Mouse (Mus musculus): ENCODE data around the gene Mgat4c. TPM values are rescaled to one million over a fixed set of nuclear protein-coding genes. Genes with fewer than 3 reads are reported as not detected.

The Mgat4c gene
- polyA plus RNA-seq, 1 experiment = not detected

GRCm38 (mm10) chr10:101808768-101809167 lies 127.5 kb downstream of the Mgat4c start:
- Histone ChIP-seq H3K36me3 (ENCODE audit: control insufficient read depth, insufficient read depth) (no peaks in the 10 kb centered on the region), H3ac (ENCODE audit: control insufficient read depth, insufficient read length) (no peak overlapping the region), H3K4me3 (no peak overlapping the region), H3K4me2 (ENCODE audit: low read depth) (no peak overlapping the region), H3K27me3 (ENCODE audit: control insufficient read depth, insufficient read depth, insufficient read length) (no peaks in the 10 kb centered on the region), H3K79me2 (ENCODE audit: control insufficient read depth, insufficient read depth) (no peaks in the 10 kb centered on the region)
- TF ChIP-seq MYOD1 (IDR thresholded peaks at IDR 0.05; ENCODE audit: control insufficient read depth in 1 of 3, insufficient read length in 2 of 3, low read depth in 2 of 3) = no peak
- no peak for TF ChIP-seq SRF (IDR thresholded peaks at IDR 0.05; ENCODE audit: control insufficient read depth, insufficient read length, low read depth)
- TF ChIP-seq MYOG (IDR thresholded peaks at IDR 0.05; ENCODE audit: control insufficient read depth in 1 of 3, insufficient read depth in 1 of 3, insufficient read length in 2 of 3, low read depth in 2 of 3) = no peak
- TF ChIP-seq CEBPB (IDR thresholded peaks at IDR 0.05; ENCODE audit: insufficient read depth, poor library complexity, severe bottlenecking) = no peak
- TF ChIP-seq USF1 (IDR thresholded peaks at IDR 0.05; ENCODE audit: low read depth) = no peak
- TF ChIP-seq E2F4 (IDR thresholded peaks at IDR 0.05; ENCODE audit: insufficient read depth) = no peak
- TF ChIP-seq TCF12 (IDR thresholded peaks at IDR 0.05; ENCODE audit: insufficient read depth, poor library complexity, severe bottlenecking) = no peak
- TF ChIP-seq TCF3 (IDR thresholded peaks at IDR 0.05; ENCODE audit: insufficient read length, low read depth) = no peak
- TF ChIP-seq REST (IDR thresholded peaks at IDR 0.05; ENCODE audit: insufficient read depth, insufficient read length) = no peak

GRCm38 (mm10) chr10:101816902-101817301 lies 135.6 kb downstream of the Mgat4c start:
- H3ac ChIP-seq (ENCODE audit: control insufficient read depth, insufficient read length) = no peak overlapping the region
- no peak overlapping the region for H3K4me3 ChIP-seq
- TF ChIP-seq TCF12 (IDR thresholded peaks at IDR 0.05; ENCODE audit: insufficient read depth, poor library complexity, severe bottlenecking) = no peak
- no peak for TF ChIP-seq CEBPB (IDR thresholded peaks at IDR 0.05; ENCODE audit: insufficient read depth, poor library complexity, severe bottlenecking)
- TF ChIP-seq E2F4 (IDR thresholded peaks at IDR 0.05; ENCODE audit: insufficient read depth) = no peak
- no peak for TF ChIP-seq REST (IDR thresholded peaks at IDR 0.05; ENCODE audit: insufficient read depth, insufficient read length)
- no peak for TF ChIP-seq MAX (IDR thresholded peaks at IDR 0.05; ENCODE audit: low read depth)
- no peak for TF ChIP-seq POLR2A (IDR thresholded peaks at IDR 0.05; ENCODE audit: insufficient read length, low read depth)
- no peak for TF ChIP-seq POLR2AphosphoS2 (IDR thresholded peaks at IDR 0.05; ENCODE audit: insufficient read length, low read depth)
- no peak for TF ChIP-seq TCF3 (IDR thresholded peaks at IDR 0.05; ENCODE audit: insufficient read length, low read depth)
- TF ChIP-seq MYOG (IDR thresholded peaks at IDR 0.05; ENCODE audit: control insufficient read depth in 1 of 3, insufficient read depth in 1 of 3, insufficient read length in 2 of 3, low read depth in 2 of 3) = no peak
- TF ChIP-seq USF1 (IDR thresholded peaks at IDR 0.05; ENCODE audit: low read depth) = no peak
- TF ChIP-seq SRF (IDR thresholded peaks at IDR 0.05; ENCODE audit: control insufficient read depth, insufficient read length, low read depth) = no peak
- H3K36me3 ChIP-seq (ENCODE audit: control insufficient read depth, insufficient read depth) = no peaks in the 10 kb centered on the region
- H3K27me3 ChIP-seq (ENCODE audit: control insufficient read depth, insufficient read depth, insufficient read length) = no peaks in the 10 kb centered on the region
- no peak overlapping the region for H3K4me2 ChIP-seq (ENCODE audit: low read depth)
- H3K79me2 ChIP-seq (ENCODE audit: control insufficient read depth, insufficient read depth) = no peaks in the 10 kb centered on the region

- TF ChIP-seq USF1 (IDR thresholded peaks at IDR 0.05; ENCODE audit: low read depth) (no peak), MYOG (IDR thresholded peaks at IDR 0.05; ENCODE audit: control insufficient read depth in 1 of 3, insufficient read depth in 1 of 3, insufficient read length in 2 of 3, low read depth in 2 of 3) (no peak), MAX (IDR thresholded peaks at IDR 0.05; ENCODE audit: low read depth) (no peak), E2F4 (IDR thresholded peaks at IDR 0.05; ENCODE audit: insufficient read depth) (no peak)
- H3K4me3 ChIP-seq = no peak overlapping the region
- no peaks in the 10 kb centered on the region for H3K27me3 ChIP-seq (ENCODE audit: control insufficient read depth, insufficient read depth, insufficient read length)
- H3K36me3 ChIP-seq (ENCODE audit: control insufficient read depth, insufficient read depth) = no peaks in the 10 kb centered on the region
- H3ac ChIP-seq (ENCODE audit: control insufficient read depth, insufficient read length) = no peak overlapping the region
- H3K79me2 ChIP-seq (ENCODE audit: control insufficient read depth, insufficient read depth) = no peaks in the 10 kb centered on the region
- no peak overlapping the region for H3K4me2 ChIP-seq (ENCODE audit: low read depth)
Observed at GRCm38 (mm10) chr10:101827944-101828343, 146.7 kb downstream of the Mgat4c start.

- H3K4me3 ChIP-seq = no peak overlapping the region
- H3K79me2 ChIP-seq (ENCODE audit: control insufficient read depth, insufficient read depth) = no peaks in the 10 kb centered on the region
- no peak for TF ChIP-seq POLR2A (IDR thresholded peaks at IDR 0.05; ENCODE audit: insufficient read length, low read depth)
- no peak for TF ChIP-seq POLR2AphosphoS2 (IDR thresholded peaks at IDR 0.05; ENCODE audit: insufficient read length, low read depth)
- no peak for TF ChIP-seq REST (IDR thresholded peaks at IDR 0.05; ENCODE audit: insufficient read depth, insufficient read length)
- TF ChIP-seq CEBPB (IDR thresholded peaks at IDR 0.05; ENCODE audit: insufficient read depth, poor library complexity, severe bottlenecking) = no peak
- TF ChIP-seq E2F4 (IDR thresholded peaks at IDR 0.05; ENCODE audit: insufficient read depth) = no peak
- no peak for TF ChIP-seq MYOG (IDR thresholded peaks at IDR 0.05; ENCODE audit: control insufficient read depth in 1 of 3, insufficient read depth in 1 of 3, insufficient read length in 2 of 3, low read depth in 2 of 3)
- no peak for TF ChIP-seq TCF12 (IDR thresholded peaks at IDR 0.05; ENCODE audit: insufficient read depth, poor library complexity, severe bottlenecking)
- TF ChIP-seq MAX (IDR thresholded peaks at IDR 0.05; ENCODE audit: low read depth) = no peak
- TF ChIP-seq MYOD1 (IDR thresholded peaks at IDR 0.05; ENCODE audit: control insufficient read depth in 1 of 3, insufficient read length in 2 of 3, low read depth in 2 of 3) = no peak
- no peak for TF ChIP-seq SRF (IDR thresholded peaks at IDR 0.05; ENCODE audit: control insufficient read depth, insufficient read length, low read depth)
- TF ChIP-seq USF1 (IDR thresholded peaks at IDR 0.05; ENCODE audit: low read depth) = no peak
- no peak for TF ChIP-seq TCF3 (IDR thresholded peaks at IDR 0.05; ENCODE audit: insufficient read length, low read depth)
- no peaks in the 10 kb centered on the region for H3K27me3 ChIP-seq (ENCODE audit: control insufficient read depth, insufficient read depth, insufficient read length)
- no peak overlapping the region for H3K4me2 ChIP-seq (ENCODE audit: low read depth)
- no peaks in the 10 kb centered on the region for H3K36me3 ChIP-seq (ENCODE audit: control insufficient read depth, insufficient read depth)
- H3ac ChIP-seq (ENCODE audit: control insufficient read depth, insufficient read length) = no peak overlapping the region
Observed at GRCm38 (mm10) chr10:101856115-101856514, 174.8 kb downstream of the Mgat4c start.

GRCm38 (mm10) chr10:101889866-101890265 lies 208.6 kb downstream of the Mgat4c start:
- H3K79me2 ChIP-seq (ENCODE audit: control insufficient read depth, insufficient read depth) = no peaks in the 10 kb centered on the region
- H3K4me3 ChIP-seq = no peak overlapping the region
- H3K4me2 ChIP-seq (ENCODE audit: low read depth) = no peak overlapping the region
- no peak for TF ChIP-seq CEBPB (IDR thresholded peaks at IDR 0.05; ENCODE audit: insufficient read depth, poor library complexity, severe bottlenecking)
- no peaks in the 10 kb centered on the region for H3K27me3 ChIP-seq (ENCODE audit: control insufficient read depth, insufficient read depth, insufficient read length)
- H3ac ChIP-seq (ENCODE audit: control insufficient read depth, insufficient read length) = no peak overlapping the region
- H3K36me3 ChIP-seq (ENCODE audit: control insufficient read depth, insufficient read depth) = no peaks in the 10 kb centered on the region

Measured in myocyte (in vitro differentiated cells).